Mouse (Mus musculus) bone marrow macrophage, adult 2 months (primary cell): ENCODE results near the gene Plxdc1. TPM values are rescaled to one million over a fixed set of nuclear protein-coding genes. Genes with fewer than 3 reads are reported as not detected.
A peak's percentile ranks its signal among the peaks of the same experiment; 100 is the strongest.

Source experiments
- H3K27ac ChIP-seq: 2 replicates; pipeline ENCODE4 v1.5.1; 2012; ENCODE audit warnings: low read depth, low read length; ENCODE audit not compliant: insufficient read depth
- H3K4me1 ChIP-seq: 2 replicates; pipeline ENCODE4 v1.6.1; 2012; ENCODE audit warnings: low read length; ENCODE audit not compliant: control insufficient read depth, insufficient read depth
- H3K4me3 ChIP-seq: 2 replicates; pipeline ENCODE4 v1.5.1; 2012; ENCODE audit warnings: mild to moderate bottlenecking, low read length, moderate library complexity; ENCODE audit not compliant: insufficient read depth
- CTCF ChIP-seq: IDR thresholded peaks from 2 replicates; pipeline ENCODE4 v1.5.1; 2012; ENCODE audit warnings: low read depth, mild to moderate bottlenecking, low read length, moderate library complexity
- POLR2A ChIP-seq: IDR thresholded peaks from 2 replicates; pipeline ENCODE4 v1.6.1; 2012; ENCODE audit warnings: mild to moderate bottlenecking, low read depth, low read length, borderline replicate concordance
- polyA plus RNA-seq: library from polyadenylated mRNA; stranded (reverse); fragments of >200 nt; gene quantifications from 2 replicates; pipeline ENCODE4 v1.2.4, GENCODE M21; 2012; ENCODE audit not compliant: missing spikeins, insufficient read depth, insufficient read length

Gene Plxdc1
- polyA plus RNA-seq, 1 experiment, result 25.5 TPM

DNA sequence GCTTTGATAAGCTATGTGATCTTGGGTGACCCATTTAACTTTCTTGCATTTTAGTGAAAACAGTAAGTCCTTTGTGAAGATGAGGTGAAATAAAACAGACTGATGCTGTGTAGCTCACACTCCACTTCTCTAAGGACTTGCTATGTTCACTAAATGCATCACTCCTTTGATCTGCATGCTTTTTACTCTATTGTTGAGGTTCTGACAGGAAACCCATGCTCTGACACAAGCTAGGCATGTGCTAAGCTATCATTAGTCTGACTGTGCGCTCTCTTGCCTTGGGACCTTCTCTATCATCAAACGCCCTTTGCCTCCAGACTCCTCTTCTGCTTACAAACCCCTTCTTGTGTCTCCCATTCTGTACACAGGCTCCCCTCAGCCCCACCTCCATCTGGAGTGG is 80.7 kb downstream of the Plxdc1 start:
- peaks cover 23% of the 10 kb centered on the region for H3K4me1 ChIP-seq
- H3K27ac ChIP-seq, result no peak overlapping the region
- H3K4me3 ChIP-seq, result no peak overlapping the region
- no peak for TF ChIP-seq CTCF
- no peak for TF ChIP-seq POLR2A

DNA sequence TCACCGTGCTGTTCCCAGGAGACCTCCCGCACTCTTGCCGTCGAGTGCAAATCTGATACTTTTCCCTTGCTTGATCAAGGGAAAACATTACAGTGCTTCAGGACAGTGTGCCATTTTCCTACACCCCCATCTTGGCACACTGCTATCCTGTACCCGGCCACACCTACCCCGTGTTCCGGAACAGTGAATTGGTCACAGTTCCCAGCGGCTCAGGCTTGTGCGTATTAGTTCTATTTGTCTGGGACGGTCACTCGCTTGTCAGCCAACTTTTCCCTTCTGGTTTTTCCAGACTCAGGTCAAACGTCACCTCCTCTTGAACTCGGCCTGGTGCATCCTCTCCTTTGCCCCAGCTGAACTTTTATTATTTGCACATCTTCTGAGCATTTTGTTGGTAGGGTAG is 81.4 kb downstream of the Plxdc1 start:
- no peak overlapping the region for H3K27ac ChIP-seq
- peaks cover 29% of the 10 kb centered on the region for H3K4me1 ChIP-seq
- no peak overlapping the region for H3K4me3 ChIP-seq
- TF ChIP-seq POLR2A (no peak), CTCF (no peak)

DNA sequence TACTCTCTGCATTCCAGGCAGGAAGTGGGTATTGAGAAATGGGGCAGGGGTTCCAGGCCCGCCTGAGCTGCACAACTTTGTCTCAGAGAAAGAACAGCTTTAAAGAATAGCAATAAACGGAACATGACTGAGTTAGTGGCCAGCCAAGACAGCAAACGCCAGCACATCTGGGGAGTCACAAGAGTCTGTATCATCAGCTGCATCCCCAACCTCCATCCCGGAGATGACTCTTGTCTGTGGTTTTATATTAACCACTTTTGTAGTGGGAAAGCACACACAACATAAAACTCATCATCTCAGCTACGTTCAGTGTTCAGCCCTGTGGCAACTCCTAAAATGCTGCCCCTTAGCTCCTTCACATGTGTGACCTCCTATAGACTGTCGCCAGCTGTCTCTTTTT is 84.4 kb downstream of the Plxdc1 start:
- Histone ChIP-seq H3K4me1 (peaks cover 29% of the 10 kb centered on the region), H3K27ac (peak overlapping the region; percentile 86), H3K4me3 (no peak overlapping the region)
- TF ChIP-seq POLR2A (no peak), CTCF (no peak)

DNA sequence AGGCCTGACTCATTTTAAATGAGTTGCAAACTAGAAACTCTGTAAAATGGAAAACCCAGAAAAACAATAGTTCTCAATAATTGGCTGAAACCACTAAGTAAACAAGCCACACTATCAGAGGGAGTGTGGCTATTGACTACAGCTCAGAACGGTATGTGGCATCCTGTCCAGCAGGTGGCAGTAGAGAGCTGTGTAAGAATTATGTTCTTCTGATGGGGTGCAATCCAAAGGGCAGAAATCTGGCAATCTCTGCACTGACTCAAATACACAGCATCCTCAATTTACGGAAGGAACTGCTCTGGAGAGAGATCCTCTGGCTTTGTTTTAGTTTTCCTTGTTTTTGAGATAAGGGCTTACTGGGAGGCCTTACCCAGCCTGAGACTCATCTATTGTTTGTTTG is 86.4 kb downstream of the Plxdc1 start:
- H3K27ac ChIP-seq, result peak overlapping the region; percentile 80
- H3K4me3 ChIP-seq, result no peak overlapping the region
- TF ChIP-seq POLR2A (no peak), CTCF (no peak)

DNA sequence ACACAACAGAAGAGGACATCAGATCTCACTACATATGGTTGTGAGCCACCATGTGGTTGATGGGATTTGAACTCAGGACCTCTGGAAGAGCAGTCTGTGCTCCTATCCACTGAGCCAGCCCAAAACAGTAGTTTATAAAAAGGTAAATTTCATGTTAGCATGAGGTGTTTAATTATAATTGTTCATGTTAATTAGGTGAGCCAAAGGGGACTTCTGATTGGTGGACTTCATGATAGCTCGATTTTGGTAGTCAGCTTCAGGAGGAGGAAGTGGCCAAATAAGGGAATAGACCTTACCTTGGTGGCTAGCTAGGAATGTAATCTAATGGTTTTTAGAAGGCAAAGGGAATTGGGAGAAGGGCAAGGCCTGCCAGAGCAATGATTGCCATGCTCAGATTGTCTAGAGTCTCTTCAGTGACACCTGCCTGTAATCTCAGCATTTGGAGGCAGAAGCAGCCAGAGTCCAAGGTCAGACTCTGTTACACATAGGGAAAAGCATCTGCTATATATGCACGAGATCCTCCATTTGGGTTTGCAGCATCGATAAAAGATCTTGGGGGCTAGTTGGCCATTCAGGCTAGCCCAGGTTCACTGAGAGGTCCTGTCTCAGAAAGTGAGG is 88.6 kb downstream of the Plxdc1 start:
- Histone ChIP-seq H3K4me3 (no peak overlapping the region), H3K4me1 (peaks cover 24% of the 10 kb centered on the region), H3K27ac (no peak overlapping the region)
- TF ChIP-seq POLR2A, result no peak

More for the DNA sequence above, 86.4 kb downstream of the Plxdc1 start:
- H3K4me1 ChIP-seq, result peaks cover 29% of the 10 kb centered on the region

DNA sequence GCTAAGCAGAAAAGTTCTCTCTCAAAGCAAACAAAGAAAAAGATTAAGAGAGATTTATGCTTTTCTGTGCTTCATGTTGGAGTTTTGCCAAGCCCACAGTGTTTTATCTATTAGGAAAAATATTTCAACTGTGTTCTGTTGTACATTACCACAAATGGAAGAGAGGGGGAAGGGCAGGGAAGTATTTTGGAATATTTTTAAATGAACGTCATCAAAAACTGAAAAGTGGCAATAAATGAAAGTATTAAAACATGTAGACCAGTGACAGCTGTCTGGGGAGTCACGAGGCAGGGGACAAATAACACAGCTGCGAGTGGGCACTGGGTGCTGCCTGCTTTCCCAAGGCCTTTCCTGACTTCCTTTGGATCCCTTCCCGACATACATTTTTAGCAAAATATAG is 89.6 kb downstream of the Plxdc1 start:
- H3K4me3 ChIP-seq, result no peak overlapping the region
- peaks cover 17% of the 10 kb centered on the region for H3K4me1 ChIP-seq
- H3K27ac ChIP-seq, result no peak overlapping the region
- no peak for TF ChIP-seq CTCF
- TF ChIP-seq POLR2A, result no peak

DNA sequence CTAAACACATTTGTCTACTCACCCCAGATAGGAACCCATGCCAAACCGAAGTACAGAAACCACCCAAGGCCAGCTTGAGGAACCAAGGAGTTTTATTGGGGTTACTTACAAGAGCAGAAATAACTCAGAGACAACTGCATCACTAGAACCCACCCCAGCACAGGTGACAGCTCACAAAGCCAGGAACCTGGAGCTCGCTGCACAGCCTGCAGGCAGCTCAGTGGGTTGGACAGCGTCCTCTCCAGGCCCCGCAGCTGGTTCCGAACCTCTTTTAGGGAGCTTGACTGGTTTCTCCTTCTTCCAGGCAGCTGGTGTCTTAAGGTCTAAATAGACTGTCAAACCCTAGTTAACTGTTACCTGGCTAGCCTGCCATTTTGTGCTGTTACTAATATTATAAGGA is 94.4 kb downstream of the Plxdc1 start:
- no peak for TF ChIP-seq CTCF
- TF ChIP-seq POLR2A, result no peak
- no peaks in the 10 kb centered on the region for H3K4me1 ChIP-seq
- no peak overlapping the region for H3K4me3 ChIP-seq
- H3K27ac ChIP-seq, result no peak overlapping the region

DNA sequence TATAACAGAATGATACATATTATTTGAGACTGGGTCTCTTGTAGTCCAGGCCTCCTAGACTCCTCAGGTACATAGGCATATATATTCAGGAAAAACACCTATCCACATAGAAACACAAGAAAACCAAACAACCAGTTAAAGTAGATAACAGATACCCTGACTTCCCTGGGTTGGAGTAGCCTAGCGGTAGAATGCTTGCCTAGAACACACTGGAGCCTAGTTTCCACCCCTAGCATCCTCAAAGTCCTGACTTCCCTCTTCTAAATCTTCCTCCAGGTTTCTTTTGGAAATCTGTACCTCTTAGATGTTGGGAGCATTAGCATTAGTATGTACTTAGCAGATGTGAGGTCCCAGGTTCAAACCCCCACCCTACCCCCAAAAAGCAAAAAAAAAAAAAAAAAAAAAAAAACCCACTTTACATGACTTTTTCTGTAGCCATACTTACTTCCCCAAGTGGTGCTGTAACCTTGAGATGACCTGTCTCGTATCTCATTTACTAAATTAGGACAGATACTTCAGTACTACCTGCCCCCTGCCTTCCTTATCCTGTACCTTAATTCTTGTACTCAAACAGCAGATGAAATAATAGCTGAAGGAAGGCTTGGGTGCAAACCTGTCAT is 100.8 kb downstream of the Plxdc1 start:
- TF ChIP-seq CTCF (no peak), POLR2A (no peak)
- H3K4me3 ChIP-seq, result no peak overlapping the region; the same call in 1 of the 2 replicates
- H3K27ac ChIP-seq, result no peak overlapping the region
- no peaks in the 10 kb centered on the region for H3K4me1 ChIP-seq

DNA sequence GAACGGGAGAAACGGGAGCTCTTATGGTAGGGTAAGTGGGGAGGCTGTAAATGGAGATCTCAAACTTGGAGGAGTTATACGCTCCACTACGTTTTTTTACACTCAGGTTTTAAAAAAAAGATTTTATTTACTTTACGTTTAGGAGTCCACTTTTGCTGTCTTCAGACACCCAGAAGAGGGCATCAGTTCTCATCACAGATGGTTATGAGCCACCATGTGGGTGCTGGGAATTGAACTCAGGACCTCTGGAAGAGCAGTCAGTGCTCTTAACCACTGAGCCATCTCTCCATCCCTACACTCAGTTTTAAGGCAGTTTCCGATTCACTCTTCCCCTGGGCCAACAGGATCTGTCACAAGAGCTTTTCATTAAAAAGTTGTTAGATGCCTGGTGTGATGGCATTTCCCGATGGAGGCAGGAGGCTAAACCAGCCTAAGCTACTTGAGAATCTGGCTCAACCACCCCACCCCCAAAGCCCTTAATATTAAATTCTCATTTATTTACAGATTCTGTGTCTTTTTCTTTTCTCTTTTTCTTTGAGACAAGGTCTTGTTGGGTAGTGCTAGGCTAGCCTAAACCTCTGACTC is 101.6 kb downstream of the Plxdc1 start:
- peak overlapping the region; percentile 71 for H3K4me3 ChIP-seq
- TF ChIP-seq POLR2A (no peak), CTCF (no peak)
- H3K4me1 ChIP-seq, result no peaks in the 10 kb centered on the region
- H3K27ac ChIP-seq, result peak overlapping the region; percentile 74

DNA sequence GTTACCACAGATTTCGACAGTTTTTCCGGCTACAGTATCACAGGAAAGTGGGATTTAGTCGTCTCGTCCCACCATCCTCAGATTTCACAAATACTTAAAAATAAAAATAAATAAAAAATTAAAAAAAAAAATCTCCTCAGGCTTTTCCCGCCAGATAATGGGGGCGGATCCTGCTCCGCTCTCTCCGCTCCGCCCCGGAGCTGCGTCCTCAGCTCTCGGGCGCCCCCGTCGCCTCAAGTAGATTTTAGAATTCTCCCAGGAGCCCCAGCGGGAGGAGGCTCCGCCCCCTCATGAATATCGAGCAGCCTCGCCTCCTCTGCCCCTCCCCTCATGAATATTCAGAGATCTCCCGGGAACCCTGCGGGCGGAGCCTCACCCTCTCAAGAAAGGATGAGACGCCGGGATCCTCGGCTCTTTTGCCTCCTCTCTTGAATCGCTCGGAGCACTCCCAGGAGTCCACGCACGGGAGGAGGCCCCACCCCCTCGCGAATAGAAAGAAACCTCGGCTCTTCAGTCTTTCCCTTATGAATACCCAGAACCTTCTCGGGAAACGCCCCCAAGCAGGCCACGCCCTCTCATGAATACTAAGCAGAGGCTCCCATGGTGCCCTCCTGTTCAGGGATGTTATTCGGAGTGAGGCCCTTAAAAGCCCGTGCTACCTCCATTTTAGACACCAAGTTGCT is 102.2 kb downstream of the Plxdc1 start, which contains the start of gene Fbxo47:
Gene Fbxo47, minus strand, starts transcription at position 237 of the 683 bp plus-strand sequence.
- no peak for TF ChIP-seq POLR2A
- no peak for TF ChIP-seq CTCF
- peak within 1 kb of the TSS; percentile 73 for H3K4me3 ChIP-seq
- peak within 1 kb of the TSS; percentile 90 for H3K27ac ChIP-seq
- no peaks in the 10 kb centered on the region for H3K4me1 ChIP-seq
